Mouse (Mus musculus) MEL (cell line): Measurements from ENCODE around the gene Rspry1. TPM values are rescaled to one million over a fixed set of nuclear protein-coding genes. Genes with fewer than 3 reads are reported as not detected.
A peak's percentile ranks its signal among the peaks of the same experiment; 100 is the strongest.

Source experiments
- DNase-seq: peaks from one replicate; pipeline ENCODE4 v3.0.0; 2011; ENCODE audit warnings: low read depth, low spot score
- H3K27ac ChIP-seq: 2 replicates; pipeline ENCODE4 v1.5.1; 2012; ENCODE audit warnings: low read depth, mild to moderate bottlenecking, control low read depth, low read length, moderate library complexity; ENCODE audit not compliant: control insufficient read depth
- H3K27me3 ChIP-seq, 2 experiments: fragments of 150-350 bp in 1 of 2; sonication (generic) in 1 of 2; 2 replicates each; pipeline ENCODE4 v1.6.1; 2012; ENCODE audit warnings: low read length in 2 of 2, mild to moderate bottlenecking in 2 of 2, improper control_type of control experiment in 1 of 2, moderate library complexity in 1 of 2; ENCODE audit not compliant: insufficient read depth in 2 of 2, control insufficient read depth in 1 of 2
- H3K36me3 ChIP-seq, 2 experiments: 2 replicates each; pipeline ENCODE4 v1.6.1; 2012 to 2014; ENCODE audit warnings: low read length in 2 of 2, improper control_type of control experiment in 1 of 2, inconsistent platforms in 1 of 2, mild to moderate bottlenecking in 1 of 2; ENCODE audit not compliant: insufficient read depth in 2 of 2, control insufficient read depth in 1 of 2
- H3K4me1 ChIP-seq, 2 experiments: fragments of 150-350 bp in 1 of 2; sonication (generic) in 1 of 2; 2 replicates each; pipeline ENCODE4 v1.6.1; 2012; ENCODE audit warnings: low read length in 2 of 2, improper control_type of control experiment in 1 of 2, mild to moderate bottlenecking in 1 of 2; ENCODE audit not compliant: insufficient read depth in 2 of 2, control insufficient read depth in 1 of 2
- H3K4me3 ChIP-seq, 2 experiments: fragments of 150-350 bp in 1 of 2; sonication (generic) in 1 of 2; 2 replicates each; pipeline ENCODE4 v1.5.1; 2012; ENCODE audit warnings: low read depth in 2 of 2, low read length in 2 of 2, mild to moderate bottlenecking in 2 of 2, moderate library complexity in 2 of 2, control low read depth in 1 of 2, improper control_type of control experiment in 1 of 2; ENCODE audit not compliant: control insufficient read depth in 1 of 2, insufficient read depth in 1 of 2
- H3K79me2 ChIP-seq: 2 replicates; pipeline ENCODE4 v1.6.1; 2012; ENCODE audit warnings: mild to moderate bottlenecking, low read length, moderate library complexity; ENCODE audit not compliant: control insufficient read depth, poor library complexity, insufficient read depth
- H3K9ac ChIP-seq: 2 replicates; pipeline ENCODE4 v1.6.1; 2012; ENCODE audit warnings: low read depth, mild to moderate bottlenecking, control low read depth, low read length, moderate library complexity; ENCODE audit not compliant: control insufficient read depth, poor library complexity, severe bottlenecking
- H3K9me3 ChIP-seq: fragments of 150-350 bp; sonication (generic); replicated peaks from 2 replicates; pipeline ENCODE4 v1.6.1; 2012; ENCODE audit warnings: mild to moderate bottlenecking, low read length, improper control_type of control experiment, moderate library complexity; ENCODE audit not compliant: insufficient read depth
- BHLHE40 ChIP-seq: IDR thresholded peaks from 2 replicates; pipeline ENCODE4 v1.6.1; 2012; ENCODE audit warnings: low read depth, mild to moderate bottlenecking, inconsistent platforms, low read length, improper control_type of control experiment, borderline replicate concordance
- CHD1 ChIP-seq: IDR thresholded peaks from 2 replicates; pipeline ENCODE4 v1.6.1; 2012; ENCODE audit warnings: low read depth, mild to moderate bottlenecking, inconsistent platforms, low read length, improper control_type of control experiment
- CTCF ChIP-seq, 3 experiments: IDR thresholded peaks in 2 of 3; conservative IDR thresholded peaks in 1 of 3; 2 replicates each; pipeline ENCODE4 v1.5.1; 2011 to 2012; ENCODE audit warnings: low read length in 3 of 3, low read depth in 2 of 3, mild to moderate bottlenecking in 2 of 3, improper control_type of control experiment in 1 of 3, inconsistent platforms in 1 of 3, mixed read lengths in 1 of 3, moderate library complexity in 1 of 3; ENCODE audit not compliant: control insufficient read depth in 1 of 3, insufficient read depth in 1 of 3, poor library complexity in 1 of 3, severe bottlenecking in 1 of 3
- ELF1 ChIP-seq: IDR thresholded peaks from 2 replicates; pipeline ENCODE4 v1.6.1; 2014; ENCODE audit warnings: low read depth, mild to moderate bottlenecking, inconsistent platforms, low read length, improper control_type of control experiment, moderate library complexity
- EP300 ChIP-seq, 2 experiments: IDR thresholded peaks; 2 replicates each; pipeline ENCODE4 v1.6.1; 2011; ENCODE audit warnings: improper control_type of control experiment in 2 of 2, low read length in 2 of 2, low read depth in 1 of 2, mild to moderate bottlenecking in 1 of 2
- ETS1 ChIP-seq: IDR thresholded peaks from 2 replicates; pipeline ENCODE4 v1.6.1; 2012; ENCODE audit warnings: low read depth, mild to moderate bottlenecking, inconsistent platforms, low read length, improper control_type of control experiment, moderate library complexity
- GABPA ChIP-seq: IDR thresholded peaks from 2 replicates; pipeline ENCODE4 v1.6.1; 2012; ENCODE audit warnings: low read depth, mild to moderate bottlenecking, inconsistent platforms, low read length, improper control_type of control experiment, moderate library complexity
- JUND ChIP-seq: IDR thresholded peaks from 2 replicates; pipeline ENCODE4 v1.6.1; 2011; ENCODE audit warnings: low read depth, mild to moderate bottlenecking, improper control_type of control experiment, low read length
- MAX ChIP-seq: IDR thresholded peaks from 2 replicates; pipeline ENCODE4 v1.6.1; 2011; ENCODE audit warnings: low read length, improper control_type of control experiment
- MYB ChIP-seq: IDR thresholded peaks from 2 replicates; pipeline ENCODE4 v1.6.1; 2011; ENCODE audit warnings: mild to moderate bottlenecking, low read depth, low read length, improper control_type of control experiment
- MYC ChIP-seq: IDR thresholded peaks from 2 replicates; pipeline ENCODE4 v1.6.1; 2011; ENCODE audit warnings: low read depth, mild to moderate bottlenecking, low read length, improper control_type of control experiment, moderate library complexity
- NRF1 ChIP-seq: IDR thresholded peaks from 2 replicates; pipeline ENCODE4 v1.6.1; 2014; ENCODE audit warnings: low read depth, mild to moderate bottlenecking, inconsistent platforms, low read length, improper control_type of control experiment, moderate library complexity; ENCODE audit not compliant: poor library complexity, insufficient read depth, severe bottlenecking
- POLR2AphosphoS2 ChIP-seq: IDR thresholded peaks from 2 replicates; pipeline ENCODE4 v1.6.1; 2011; ENCODE audit warnings: low read length, improper control_type of control experiment
- RAD21 ChIP-seq: IDR thresholded peaks from 2 replicates; pipeline ENCODE4 v1.6.1; 2011; ENCODE audit warnings: mild to moderate bottlenecking, low read depth, low read length, improper control_type of control experiment
- SIN3A ChIP-seq: IDR thresholded peaks from 2 replicates; pipeline ENCODE4 v1.6.1; 2012; ENCODE audit warnings: low read length, improper control_type of control experiment, inconsistent platforms
- TBP ChIP-seq: IDR thresholded peaks from 2 replicates; pipeline ENCODE4 v1.8.0; 2011; ENCODE audit warnings: low read depth, low read length, improper control_type of control experiment
- UBTF ChIP-seq: IDR thresholded peaks from 2 replicates; pipeline ENCODE4 v1.6.1; 2012; ENCODE audit warnings: low read depth, mild to moderate bottlenecking, inconsistent platforms, low read length, improper control_type of control experiment, moderate library complexity, borderline replicate concordance; ENCODE audit not compliant: insufficient read depth
- ZKSCAN1 ChIP-seq: IDR thresholded peaks from 2 replicates; pipeline ENCODE4 v1.6.1; 2012; ENCODE audit warnings: low read depth, mild to moderate bottlenecking, inconsistent platforms, low read length, improper control_type of control experiment, moderate library complexity
- ZMIZ1 ChIP-seq: IDR thresholded peaks from 2 replicates; pipeline ENCODE4 v1.6.1; 2012; ENCODE audit warnings: low read depth, mild to moderate bottlenecking, inconsistent platforms, low read length, improper control_type of control experiment, moderate library complexity
- ZNF384 ChIP-seq: IDR thresholded peaks from 2 replicates; pipeline ENCODE4 v1.6.1; 2012; ENCODE audit warnings: low read depth, mild to moderate bottlenecking, inconsistent platforms, low read length, improper control_type of control experiment
- polyA plus RNA-seq, 2 experiments: library from polyadenylated mRNA; stranded (reverse) in 1 of 2; unstranded in 1 of 2; fragments of >175 nt in 1 of 2; fragments of >200 nt in 1 of 2; gene quantifications; 2 replicates each; pipeline versions ENCODE4 v1.2.1 to v1.2.4; 2012; ENCODE audit warnings: low replicate concordance in 2 of 2, low read depth in 1 of 2; ENCODE audit not compliant: insufficient read length in 2 of 2, insufficient read depth in 1 of 2, missing spikeins in 1 of 2
- total RNA-seq: library from RNA; depleted of rRNA; stranded (reverse); fragments of 300-350 nt; gene quantifications from 2 replicates; pipeline ENCODE4 v1.2.3, GENCODE M21; 2012

The Rspry1 gene
- total and polyA plus RNA-seq, 3 experiments = 24.5 to 32.2 TPM; not detected in 1

GRCm38 (mm10) chr8:94634211-94634610 is 32.5 kb downstream of the Rspry1 start (continued):
- TF ChIP-seq EP300 (IDR thresholded peaks at IDR 0.05; ENCODE audit: low read depth in 1 of 2, low read length in 2 of 2) = peak; percentile 98 to 99
- 0 out of 2 replicates have a peak, but pooled peaks have one; percentile 28 for TF ChIP-seq ZNF384
- peak; percentile 81; the same call in 1 of the 2 replicates for TF ChIP-seq MYC
- no peak for TF ChIP-seq UBTF
- TF ChIP-seq BHLHE40 = peak; percentile 73
- TF ChIP-seq MAX = no peak; the same call in 1 of the 2 replicates
- peak; percentile 77 for TF ChIP-seq ELF1
- TF ChIP-seq, all 39 proteins: peak for 25

GRCm38 (mm10) chr8:94641183-94641582 is 39.4 kb downstream of the Rspry1 start:
- peaks cover 20 to 39% of the 10 kb centered on the region in 2 experiments for H3K36me3 ChIP-seq
- H3K4me1 ChIP-seq = peaks cover 14 to 16% of the 10 kb centered on the region in 2 experiments
- no peak for DNase-seq
- no peak overlapping the region for H3K27ac ChIP-seq
- H3K9ac ChIP-seq = no peak overlapping the region
- TF ChIP-seq POLR2AphosphoS2 (no peak), SIN3A (no peak), UBTF (no peak), NRF1 (no peak), GABPA (no peak), CHD1 (no peak), JUND (no peak), CTCF (IDR thresholded peaks at IDR 0.05 in 2 of 3, conservative IDR thresholded peaks at IDR 0.05 in 1 of 3; ENCODE audit: control insufficient read depth in 1 of 3, insufficient read depth in 1 of 3, low read depth in 2 of 3, low read length in 3 of 3, poor library complexity in 1 of 3, severe bottlenecking in 1 of 3) (no peak), ETS1 (no peak), MYB (no peak), ZMIZ1 (no peak), EP300 (IDR thresholded peaks at IDR 0.05; ENCODE audit: low read depth in 1 of 2, low read length in 2 of 2) (no peak), RAD21 (no peak), MAX (no peak), TBP (no peak), ZKSCAN1 (no peak), ZNF384 (no peak)
- H3K4me3 ChIP-seq = no peak overlapping the region
- no peaks in the 10 kb centered on the region for H3K27me3 ChIP-seq
- no peaks in the 10 kb centered on the region for H3K9me3 ChIP-seq
- H3K79me2 ChIP-seq = no peaks in the 10 kb centered on the region
